Mouse (Mus musculus): ENCODE data around the gene Adprhl1. TPM values are rescaled to one million over a fixed set of nuclear protein-coding genes. Genes with fewer than 3 reads are reported as not detected.

Adprhl1 gene
- polyA plus RNA-seq, 1 experiment from 2014 or later = 0.04 TPM

GRCm38 (mm10) chr8:13229802-13230201 is 24.2 kb downstream of the Adprhl1 start:
- POLR2A ChIA-PET = no interaction called here
- CTCF ChIA-PET = no interaction called here
- ATAC-seq = no peak
- peaks cover 58% of the 10 kb centered on the region for H3K27me3 ChIP-seq
- in situ Hi-C loops (cut with MboI; ENCODE audit: low pct_unique_long_range_greater_than_20kb) = no loop called here
- DNase-seq (ENCODE audit: low read depth, low spot score) = no peak
- no peak for TF ChIP-seq CTCF (IDR thresholded peaks at IDR 0.05)

GRCm38 (mm10) chr8:13228923-13229610 is 24.9 kb downstream of the Adprhl1 start:
- no peak for TF ChIP-seq CTCF (IDR thresholded peaks at IDR 0.05)
- POLR2A ChIA-PET = no interaction called here
- ATAC-seq = no peak
- in situ Hi-C loops (cut with MboI; ENCODE audit: low pct_unique_long_range_greater_than_20kb) = no loop called here
- peaks cover 64% of the 10 kb centered on the region for H3K27me3 ChIP-seq
- DNase-seq (ENCODE audit: low read depth, low spot score) = no peak
- CTCF ChIA-PET = no interaction called here

GRCm38 (mm10) chr8:13227184-13227583 is 26.8 kb downstream of the Adprhl1 start:
- in situ Hi-C loops (cut with MboI; ENCODE audit: low pct_unique_long_range_greater_than_20kb) = no loop called here
- CTCF ChIA-PET = no interaction called here
- POLR2A ChIA-PET = no interaction called here
- DNase-seq (ENCODE audit: low read depth, low spot score) = no peak
- TF ChIP-seq CTCF (IDR thresholded peaks at IDR 0.05) = no peak
- ATAC-seq = no peak
- peaks cover 59% of the 10 kb centered on the region for H3K27me3 ChIP-seq

- no peak for TF ChIP-seq CTCF (IDR thresholded peaks at IDR 0.05)
- CTCF ChIA-PET = no interaction called here
- ATAC-seq (no peak), DNase-seq (ENCODE audit: low read depth, low spot score) (no peak)
- H3K27me3 ChIP-seq = peaks cover 60% of the 10 kb centered on the region
- in situ Hi-C loops (cut with MboI; ENCODE audit: low pct_unique_long_range_greater_than_20kb) = no loop called here
- POLR2A ChIA-PET = no interaction called here
These were observed 27.7 kb downstream of the Adprhl1 start for GRCm38 (mm10) chr8:13226288-13226687.

GRCm38 (mm10) chr8:13224426-13224825 is 29.5 kb downstream of the Adprhl1 start:
- POLR2A ChIA-PET = no interaction called here
- CTCF ChIA-PET = no interaction called here
- ATAC-seq (no peak), DNase-seq (ENCODE audit: low read depth, low spot score) (no peak)
- in situ Hi-C loops (cut with MboI; ENCODE audit: low pct_unique_long_range_greater_than_20kb) = no loop called here
- peaks cover 53% of the 10 kb centered on the region for H3K27me3 ChIP-seq
- no peak for TF ChIP-seq CTCF (IDR thresholded peaks at IDR 0.05)

- TF ChIP-seq CTCF (IDR thresholded peaks at IDR 0.05) = no peak
- DNase-seq (ENCODE audit: low read depth, low spot score) (no peak), ATAC-seq (no peak)
- peaks cover 42% of the 10 kb centered on the region for H3K27me3 ChIP-seq
- in situ Hi-C loops (cut with MboI; ENCODE audit: low pct_unique_long_range_greater_than_20kb) = loop anchor here (10.0 kb wide), 1 partner anchor 324 kb away; no protein-coding TSS in a partner anchor
- CTCF ChIA-PET = no interaction called here
- POLR2A ChIA-PET = no interaction called here
These were observed 35.5 kb downstream of the Adprhl1 start for GRCm38 (mm10) chr8:13218441-13218840.

- POLR2A ChIA-PET = no interaction called here
- TF ChIP-seq CTCF (IDR thresholded peaks at IDR 0.05) = no peak
- in situ Hi-C loops (cut with MboI; ENCODE audit: low pct_unique_long_range_greater_than_20kb) = loop anchor here (10.0 kb wide), 1 partner anchor 323 kb away; no protein-coding TSS in a partner anchor
- ATAC-seq = no peak
- CTCF ChIA-PET = no interaction called here
- peaks cover 41% of the 10 kb centered on the region for H3K27me3 ChIP-seq
- no peak for DNase-seq (ENCODE audit: low read depth, low spot score)
These were observed 36.0 kb downstream of the Adprhl1 start for GRCm38 (mm10) chr8:13217986-13218385.

GRCm38 (mm10) chr8:13217093-13217492 is 36.9 kb downstream of the Adprhl1 start:
- TF ChIP-seq CTCF (IDR thresholded peaks at IDR 0.05) = no peak
- CTCF ChIA-PET = interaction anchor here (2.2 kb wide), 1 partner anchor 12 kb away, joined by 5 read pairs; no protein-coding TSS in a partner anchor
- H3K27me3 ChIP-seq = peaks cover 34% of the 10 kb centered on the region
- POLR2A ChIA-PET = no interaction called here
- in situ Hi-C loops (cut with MboI; ENCODE audit: low pct_unique_long_range_greater_than_20kb) = loop anchor here (10.0 kb wide), 1 partner anchor 322 kb away; no protein-coding TSS in a partner anchor
- no peak for DNase-seq (ENCODE audit: low read depth, low spot score)
- ATAC-seq = no peak

- DNase-seq (ENCODE audit: low read depth, low spot score) = no peak
- peaks cover 28% of the 10 kb centered on the region for H3K27me3 ChIP-seq
- in situ Hi-C loops (cut with MboI; ENCODE audit: low pct_unique_long_range_greater_than_20kb) = loop anchor here (10.0 kb wide), 1 partner anchor 322 kb away; no protein-coding TSS in a partner anchor
- CTCF ChIA-PET = interaction anchor here (2.2 kb wide), 1 partner anchor 12 kb away, joined by 5 read pairs; no protein-coding TSS in a partner anchor
- POLR2A ChIA-PET = no interaction called here
- ATAC-seq = no peak
- TF ChIP-seq CTCF (IDR thresholded peaks at IDR 0.05) = no peak
These were observed 37.6 kb downstream of the Adprhl1 start for GRCm38 (mm10) chr8:13216386-13216785.

GRCm38 (mm10) chr8:13213479-13214268 is 40.3 kb downstream of the Adprhl1 start:
- DNase-seq (ENCODE audit: low read depth, low spot score) = peak; percentile 34
- in situ Hi-C loops (cut with MboI; ENCODE audit: low pct_unique_long_range_greater_than_20kb) = loop anchor here (5.0 to 10.0 kb wide), 2 partner anchors 71 to 319 kb away; no protein-coding TSS in a partner anchor
- H3K27me3 ChIP-seq = peaks cover 10% of the 10 kb centered on the region
- peak; percentile 85 for ATAC-seq
- ChIA-PET POLR2A (no interaction called here), CTCF (interaction anchor here (0.7 to 1.3 kb wide), 2 partner anchors 66 to 320 kb away, joined by 3 read pairs; no protein-coding TSS in a partner anchor)
- TF ChIP-seq CTCF (IDR thresholded peaks at IDR 0.05) = peak; percentile 95

- DNase-seq (ENCODE audit: low read depth, low spot score) = no peak
- no peak for TF ChIP-seq CTCF (IDR thresholded peaks at IDR 0.05)
- in situ Hi-C loops (cut with MboI; ENCODE audit: low pct_unique_long_range_greater_than_20kb) = loop anchor here (5.0 to 10.0 kb wide), 3 partner anchors 67 to 315 kb away; no protein-coding TSS in a partner anchor
- H3K27me3 ChIP-seq = no peaks in the 10 kb centered on the region
- POLR2A ChIA-PET = no interaction called here
- CTCF ChIA-PET = no interaction called here
- ATAC-seq = no peak
These were observed 44.2 kb downstream of the Adprhl1 start for GRCm38 (mm10) chr8:13209770-13210169.

Data from Patski (cell line).